Mouse (Mus musculus) adrenal gland, adult (tissue): ENCODE measurements at regions not wholly inside any gene's neighbourhood (a gene's known extent, or its start where the extent isn't known, plus 50 kb on each side); places are given as distances from the start of the nearest gene placed in this dataset.

Experiments used
- DNase-seq, 2 experiments: peaks; one replicate each; pipeline ENCODE4 v3.0.0; 2022 to 2023; ENCODE audit warnings: low spot score in 1 of 2; ENCODE audit not compliant: inconsistent age in 2 of 2

DNA sequence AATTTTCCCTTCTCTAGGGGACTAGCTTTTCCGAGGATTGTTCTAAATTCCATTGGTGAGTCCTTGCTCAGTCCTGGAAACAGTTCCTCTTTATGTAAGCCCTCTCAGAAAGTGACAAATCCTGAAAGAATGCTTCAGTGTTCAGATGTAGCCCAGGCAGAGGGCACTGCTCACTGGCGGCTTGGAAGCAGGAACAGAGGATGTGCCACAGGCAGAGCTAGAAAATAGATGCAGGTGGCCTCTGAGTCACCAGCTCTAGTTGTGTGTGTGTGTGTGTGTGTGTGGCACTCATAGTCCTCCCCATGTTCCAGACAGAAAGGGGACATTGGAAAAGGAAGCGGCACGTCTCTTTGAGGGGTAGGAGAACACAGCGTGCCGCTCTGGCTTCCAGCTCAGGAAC is 52.5 kb upstream of the Ampd3 start:
- DNase-seq, result peak; percentile 64 to 77

DNA sequence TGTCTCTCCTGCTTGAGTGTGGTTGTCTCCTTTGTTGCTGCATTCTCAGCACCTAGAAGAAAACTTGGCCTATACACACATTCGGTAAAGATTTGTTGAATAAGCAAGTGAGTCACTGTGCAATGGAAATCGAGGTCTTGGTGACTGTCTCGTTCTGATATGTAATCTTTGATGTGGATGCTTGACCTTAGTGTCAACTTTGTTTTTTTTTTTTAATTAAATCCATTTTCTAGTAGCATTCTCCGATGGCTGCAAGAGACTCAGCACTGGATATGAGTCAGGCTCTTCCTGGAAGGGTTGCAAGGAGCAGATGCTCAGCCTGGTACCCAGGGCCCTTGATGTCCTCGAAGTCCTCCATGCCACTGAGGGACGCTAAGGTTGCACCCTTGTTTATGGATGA is 50.9 kb upstream of the Ampd3 start:
- peak in 1 of 2 experiments; percentile 63 for DNase-seq
